Mouse (Mus musculus) bone marrow, adult 2 months (tissue): ENCODE data around the gene Grin2b.

Experiments used
- CTCF ChIP-seq: fragments of 200-500 bp; IDR thresholded peaks from 2 replicates; pipeline ENCODE4 v1.5.1; 2011; ENCODE audit warnings: low read length, control low read depth; ENCODE audit not compliant: control insufficient read depth, insufficient read depth
- POLR2A ChIP-seq: fragments of 200-500 bp; IDR thresholded peaks from 2 replicates; pipeline ENCODE4 v1.6.1; 2011; ENCODE audit warnings: low read depth, mild to moderate bottlenecking, control low read depth, low read length, borderline replicate concordance; ENCODE audit not compliant: control insufficient read depth

GRCm38 (mm10) chr6:136117390-136117789 lies 55.9 kb downstream of the Grin2b start:
- TF ChIP-seq CTCF (no peak), POLR2A (no peak)
